Comparison of ENCODE assay signal across 12 mouse cellular contexts in the genomic region with DNA sequence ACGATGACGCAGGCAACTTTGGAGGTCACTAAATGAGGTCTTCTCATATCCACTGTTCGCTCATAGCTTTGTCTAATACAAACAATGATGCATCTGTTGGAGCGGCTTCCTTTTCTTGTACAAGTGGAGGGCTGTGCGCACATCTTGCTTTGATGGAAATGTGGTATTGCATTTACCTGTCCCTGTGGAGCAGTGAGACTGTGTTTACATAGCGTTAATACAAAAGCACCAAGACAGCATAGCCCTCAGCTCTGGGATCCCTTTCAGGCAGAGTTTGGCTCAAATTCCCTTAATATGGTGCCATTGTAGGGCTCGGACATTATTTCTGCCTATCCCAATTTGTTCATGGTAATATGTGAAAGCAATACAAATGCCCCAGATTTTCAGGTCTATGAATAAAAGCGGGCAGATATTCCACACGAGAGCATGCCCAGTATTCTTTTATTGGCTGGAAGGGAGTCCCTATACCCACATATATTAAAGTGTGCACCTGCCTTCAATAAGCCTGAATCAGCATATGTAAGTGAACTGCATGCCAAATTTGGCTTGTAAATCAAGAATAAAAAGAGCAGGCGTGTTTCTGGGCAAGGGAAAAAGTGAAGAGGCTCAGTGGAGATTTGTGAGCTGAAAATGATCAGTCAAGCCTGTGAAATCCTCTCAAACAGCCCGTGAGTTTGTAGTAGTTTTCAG.
"Had no signal": no experiment of that assay in that cellular context is flagged by ENCODE, and none has a peak within 500 bp of the region (broad histone marks: within the 10 kb centered on the region; RNA-seq: fewer than 3 reads in every experiment).

No protein-coding gene starts in this region.

- H3K36me3 ChIP-seq: kidney, embryonic 15.5 days; midbrain, embryonic 10.5 days had no signal

- DNase-seq: kidney, adult 2 months; kidney, postnatal 14 days; left cerebral cortex, postnatal 4 days; lung, adult 18-20 months; lung, postnatal 36 days; thymus, postnatal 4 days had no signal

- H3K9ac ChIP-seq: kidney, embryonic 15.5 days; liver, embryonic 14.5 days had no signal

- H3K4me2 ChIP-seq: kidney, embryonic 15.5 days had no signal

- H3K9me3 ChIP-seq: kidney, embryonic 15.5 days; midbrain, embryonic 10.5 days had no signal

- ATAC-seq: intestine, embryonic 16.5 days; midbrain, embryonic 16.5 days had no signal

- H3K27ac ChIP-seq: kidney, embryonic 15.5 days; liver, embryonic 14.5 days; midbrain, embryonic 10.5 days; stomach, postnatal 0 days had no signal

- H3K4me1 ChIP-seq: kidney, embryonic 15.5 days; midbrain, embryonic 10.5 days had no signal

- H3K4me3 ChIP-seq: kidney, embryonic 15.5 days; midbrain, embryonic 10.5 days had no signal

- H3K27me3 ChIP-seq: kidney, embryonic 15.5 days had no signal
